Mouse (Mus musculus): ENCODE measurements at regions not wholly inside any gene's neighbourhood (a gene's known extent, or its start where the extent isn't known, plus 50 kb on each side); places are given as distances from the start of the nearest gene placed in this dataset.

- Histone ChIP-seq H3K9ac (ENCODE audit: low read length) (no peak overlapping the region), H3K27me3 (replicated peaks; ENCODE audit: control insufficient read depth, insufficient read depth, low read length) (no peaks in the 10 kb centered on the region), H3K9me3 (ENCODE audit: control insufficient read depth, low read length) (no peaks in the 10 kb centered on the region), H3K36me3 (ENCODE audit: control insufficient read depth, insufficient read depth, low read length) (no peaks in the 10 kb centered on the region), H3K4me2 (ENCODE audit: low read length) (no peak overlapping the region), H3K27ac (ENCODE audit: low read depth) (no peak overlapping the region), H3K4me1 (replicated peaks; ENCODE audit: control insufficient read depth, insufficient read depth, low read length) (no peaks in the 10 kb centered on the region), H3K4me3 (ENCODE audit: low read depth, low read length) (no peak overlapping the region)
- DNase-seq (ENCODE audit: low spot score): no peak
- WGBS: 84% methylated on average over 4 of the region's 4 CpGs
- ATAC-seq (replicated peaks; ENCODE audit: low FRiP score, low TSS enrichment, low read depth): no peak
Measured at GRCm38 (mm10) chr16:89648651-89649050, 77.7 kb upstream of the Krtap11-1 start.

- no peaks in the 10 kb centered on the region for H3K4me1 ChIP-seq (replicated peaks; ENCODE audit: control insufficient read depth, insufficient read depth, low read length)
- no peak overlapping the region for H3K27ac ChIP-seq (ENCODE audit: low read depth)
- no peak overlapping the region for H3K4me3 ChIP-seq (ENCODE audit: low read depth, low read length)
- no peak overlapping the region for H3K4me2 ChIP-seq (ENCODE audit: low read length)
- no peak for DNase-seq (ENCODE audit: low spot score)
- H3K36me3 ChIP-seq (ENCODE audit: control insufficient read depth, insufficient read depth, low read length): no peaks in the 10 kb centered on the region
- WGBS: 38% methylated on average over 9 of the region's 9 CpGs
- ATAC-seq (replicated peaks; ENCODE audit: low FRiP score, low TSS enrichment, low read depth): no peak
- H3K9me3 ChIP-seq (ENCODE audit: control insufficient read depth, low read length): no peaks in the 10 kb centered on the region
- no peak overlapping the region for H3K9ac ChIP-seq (ENCODE audit: low read length)
- no peaks in the 10 kb centered on the region for H3K27me3 ChIP-seq (replicated peaks; ENCODE audit: control insufficient read depth, insufficient read depth, low read length)
Measured at GRCm38 (mm10) chr16:89633917-89634601, 63.1 kb upstream of the Krtap11-1 start.

GRCm38 (mm10) chr16:89632114-89632622, 61.2 kb upstream of the Krtap11-1 start:
- Histone ChIP-seq H3K9ac (ENCODE audit: low read length) (no peak overlapping the region), H3K4me1 (replicated peaks; ENCODE audit: control insufficient read depth, insufficient read depth, low read length) (no peaks in the 10 kb centered on the region), H3K4me2 (ENCODE audit: low read length) (no peak overlapping the region), H3K9me3 (ENCODE audit: control insufficient read depth, low read length) (no peaks in the 10 kb centered on the region), H3K36me3 (ENCODE audit: control insufficient read depth, insufficient read depth, low read length) (no peaks in the 10 kb centered on the region), H3K4me3 (ENCODE audit: low read depth, low read length) (no peak overlapping the region), H3K27me3 (replicated peaks; ENCODE audit: control insufficient read depth, insufficient read depth, low read length) (no peaks in the 10 kb centered on the region), H3K27ac (ENCODE audit: low read depth) (no peak overlapping the region)
- DNase-seq (ENCODE audit: low spot score) (no peak), ATAC-seq (replicated peaks; ENCODE audit: low FRiP score, low TSS enrichment, low read depth) (no peak)
- WGBS: 62% methylated on average over 6 of the region's 6 CpGs

- Histone ChIP-seq H3K4me2 (ENCODE audit: low read length) (no peak overlapping the region), H3K9ac (ENCODE audit: low read length) (no peak overlapping the region), H3K9me3 (ENCODE audit: control insufficient read depth, low read length) (no peaks in the 10 kb centered on the region), H3K27ac (ENCODE audit: low read depth) (no peak overlapping the region), H3K36me3 (ENCODE audit: control insufficient read depth, insufficient read depth, low read length) (no peaks in the 10 kb centered on the region), H3K27me3 (replicated peaks; ENCODE audit: control insufficient read depth, insufficient read depth, low read length) (no peaks in the 10 kb centered on the region), H3K4me1 (replicated peaks; ENCODE audit: control insufficient read depth, insufficient read depth, low read length) (no peaks in the 10 kb centered on the region), H3K4me3 (ENCODE audit: low read depth, low read length) (no peak overlapping the region)
- ATAC-seq (replicated peaks; ENCODE audit: low FRiP score, low TSS enrichment, low read depth): no peak
- DNase-seq (ENCODE audit: low spot score): no peak
- 92% methylated on average over 9 of the region's 9 CpGs for WGBS
Measured at GRCm38 (mm10) chr16:89631396-89632113, 60.6 kb upstream of the Krtap11-1 start.

- no peak overlapping the region for H3K27ac ChIP-seq (ENCODE audit: low read depth)
- 90% methylated on average over 12 of the region's 12 CpGs for WGBS
- no peaks in the 10 kb centered on the region for H3K4me1 ChIP-seq (replicated peaks; ENCODE audit: control insufficient read depth, insufficient read depth, low read length)
- H3K36me3 ChIP-seq (ENCODE audit: control insufficient read depth, insufficient read depth, low read length): no peaks in the 10 kb centered on the region
- no peak overlapping the region for H3K9ac ChIP-seq (ENCODE audit: low read length)
- H3K4me2 ChIP-seq (ENCODE audit: low read length): no peak overlapping the region
- DNase-seq (ENCODE audit: low spot score) (no peak), ATAC-seq (replicated peaks; ENCODE audit: low FRiP score, low TSS enrichment, low read depth) (no peak)
- H3K27me3 ChIP-seq (replicated peaks; ENCODE audit: control insufficient read depth, insufficient read depth, low read length): no peaks in the 10 kb centered on the region
- H3K4me3 ChIP-seq (ENCODE audit: low read depth, low read length): no peak overlapping the region
- no peaks in the 10 kb centered on the region for H3K9me3 ChIP-seq (ENCODE audit: control insufficient read depth, low read length)
Measured at GRCm38 (mm10) chr16:89625710-89626109, 54.7 kb upstream of the Krtap11-1 start.

DNA sequence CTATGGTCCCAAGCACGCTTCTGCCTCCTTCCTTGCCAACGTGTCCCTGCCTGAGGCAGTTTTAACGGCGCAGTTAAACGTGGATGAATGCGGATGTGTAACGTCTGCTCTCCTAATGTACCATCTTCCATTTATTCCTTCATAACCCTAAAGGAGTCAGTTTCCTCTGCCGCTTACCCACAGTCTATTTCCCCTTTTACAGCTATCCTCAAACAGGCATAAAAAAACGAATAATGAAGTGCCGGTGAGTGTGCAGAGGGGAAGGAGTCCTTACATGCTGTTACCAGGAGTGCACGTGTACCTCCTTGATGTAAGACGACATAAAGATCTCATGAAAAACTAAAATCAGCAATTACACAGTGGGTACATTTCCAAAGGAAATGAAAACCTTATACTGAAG, 54.3 kb upstream of the Krtap11-1 start:
- Histone ChIP-seq H3K27ac (ENCODE audit: low read depth) (no peak overlapping the region), H3K9me3 (ENCODE audit: control insufficient read depth, low read length) (no peaks in the 10 kb centered on the region), H3K4me1 (replicated peaks; ENCODE audit: control insufficient read depth, insufficient read depth, low read length) (no peaks in the 10 kb centered on the region), H3K9ac (ENCODE audit: low read length) (no peak overlapping the region), H3K27me3 (replicated peaks; ENCODE audit: control insufficient read depth, insufficient read depth, low read length) (no peaks in the 10 kb centered on the region), H3K4me3 (ENCODE audit: low read depth, low read length) (no peak overlapping the region), H3K36me3 (ENCODE audit: control insufficient read depth, insufficient read depth, low read length) (no peaks in the 10 kb centered on the region), H3K4me2 (ENCODE audit: low read length) (no peak overlapping the region)
- ATAC-seq (replicated peaks; ENCODE audit: low FRiP score, low TSS enrichment, low read depth): no peak
- WGBS: 89% methylated on average over 12 of the region's 12 CpGs
- DNase-seq (ENCODE audit: low spot score): no peak

All from intestine, embryonic 14.5 days (tissue).